Mouse (Mus musculus): ENCODE data around the gene Dhdh. TPM values are rescaled to one million over a fixed set of nuclear protein-coding genes. Genes with fewer than 3 reads are reported as not detected.

The Dhdh gene
- polyA plus RNA-seq, 1 experiment from 2014 or later = 3.5 TPM

DNA sequence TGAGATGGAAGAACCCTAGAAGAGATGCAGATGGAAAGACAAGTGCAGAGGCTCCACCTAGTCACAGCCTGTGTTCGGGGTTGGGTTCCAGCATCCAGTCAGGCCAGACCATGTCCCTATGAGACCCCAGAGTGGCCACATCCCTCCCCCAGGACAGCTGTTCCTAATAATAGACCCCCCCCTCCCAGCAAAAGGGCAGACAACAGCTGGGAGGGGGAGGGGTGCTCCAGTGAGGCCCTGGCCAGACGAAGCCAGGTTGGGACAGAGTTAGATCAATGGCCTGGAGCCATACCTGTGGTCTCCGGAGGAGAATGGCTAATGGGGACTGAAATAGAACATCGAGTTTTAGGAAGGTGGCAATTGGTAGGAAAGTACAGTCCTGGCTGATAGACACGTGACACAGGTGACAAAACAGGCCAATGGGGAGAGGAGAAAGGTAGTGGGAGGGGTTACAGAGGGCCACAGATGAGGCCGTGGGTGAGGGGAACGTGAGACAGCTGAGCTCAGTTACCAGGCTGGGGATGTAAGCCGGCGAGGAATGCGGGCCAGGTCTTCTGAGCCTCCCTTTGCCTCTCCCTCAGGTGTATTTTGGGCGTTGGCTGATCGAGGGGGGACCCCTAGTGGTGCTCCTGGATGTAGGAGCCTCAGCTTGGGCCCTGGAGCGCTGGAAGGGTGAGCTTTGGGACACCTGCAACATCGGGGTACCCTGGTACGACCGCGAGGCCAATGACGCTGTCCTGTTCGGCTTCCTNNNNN, 50.9 kb downstream of the Dhdh start, which contains the start of gene Ruvbl2:
TSS of gene Ruvbl2 (minus strand) at position 576 of the 756 bp plus-strand sequence.
- Histone ChIP-seq H3K9me3 (no peaks in the 10 kb centered on the region), H3K4me3 (replicated peaks) (no peak within 1 kb of the TSS), H3K36me3 (peaks cover 10% of the 10 kb centered on the region; the same call in 1 of the 2 replicates), H3K27me3 (replicated peaks) (no peaks in the 10 kb centered on the region), H3K4me1 (peaks cover 37% of the 10 kb centered on the region), H3K9ac (no peak within 1 kb of the TSS), H3K27ac (no peak within 1 kb of the TSS), H3K4me2 (peak within 1 kb of the TSS; percentile 21)
- 28% methylated on average over 19 of the region's 19 CpGs for WGBS
- ATAC-seq (ENCODE audit: insufficient read depth, low FRiP score, low read depth) = no peak

- H3K4me2 ChIP-seq = no peak overlapping the region
These were observed 51.6 kb downstream of the Dhdh start for GRCm38 (mm10) chr7:45437046-45437445.

DNA sequence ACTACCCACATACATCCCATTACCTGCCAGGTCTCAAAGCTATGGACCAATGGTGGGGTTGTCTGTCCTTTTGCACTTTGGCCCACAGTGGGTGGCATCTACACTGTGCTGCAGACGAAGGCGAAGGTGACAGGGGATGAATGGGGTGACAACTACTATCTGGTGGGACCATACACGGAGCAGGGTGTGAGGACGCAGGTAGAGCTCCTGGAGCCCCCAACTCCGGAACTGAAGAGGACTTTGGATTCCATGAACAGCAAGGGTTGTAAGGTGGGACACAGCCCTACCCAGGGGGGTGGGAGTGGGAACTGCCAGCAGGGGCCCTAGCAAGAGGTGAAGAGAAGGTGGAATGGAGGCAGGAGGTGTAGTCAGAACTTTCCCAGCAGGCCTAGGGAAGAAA, 52.2 kb downstream of the Dhdh start:
- Histone ChIP-seq H3K36me3 (peaks cover 13% of the 10 kb centered on the region; the same call in 1 of the 2 replicates), H3K9me3 (no peaks in the 10 kb centered on the region), H3K9ac (no peak overlapping the region), H3K4me1 (peaks cover 39% of the 10 kb centered on the region), H3K4me3 (replicated peaks) (no peak overlapping the region), H3K4me2 (0 out of 2 replicates have a peak overlapping the region, but pooled peaks have one; percentile 15), H3K27ac (no peak overlapping the region), H3K27me3 (replicated peaks) (no peaks in the 10 kb centered on the region)
- WGBS = 89% methylated on average over 5 of the region's 5 CpGs
- no peak for ATAC-seq (ENCODE audit: insufficient read depth, low FRiP score, low read depth)

More at GRCm38 (mm10) chr7:45437046-45437445, 51.6 kb downstream of the Dhdh start:
- Histone ChIP-seq H3K9me3 (no peaks in the 10 kb centered on the region), H3K36me3 (peaks cover 10% of the 10 kb centered on the region; the same call in 1 of the 2 replicates), H3K4me3 (replicated peaks) (no peak overlapping the region), H3K9ac (no peak overlapping the region), H3K27me3 (replicated peaks) (no peaks in the 10 kb centered on the region), H3K4me1 (peaks cover 39% of the 10 kb centered on the region), H3K27ac (no peak overlapping the region)
- WGBS = 42% methylated on average over 6 of the region's 6 CpGs
- ATAC-seq (ENCODE audit: insufficient read depth, low FRiP score, low read depth) = no peak

- Histone ChIP-seq H3K4me2 (peak overlapping the region; percentile 73), H3K36me3 (peaks cover 19% of the 10 kb centered on the region), H3K4me1 (peaks cover 39% of the 10 kb centered on the region), H3K27ac (peak overlapping the region; percentile 74), H3K4me3 (replicated peaks) (peak overlapping the region; percentile 89), H3K9me3 (no peaks in the 10 kb centered on the region), H3K9ac (peak overlapping the region; percentile 79), H3K27me3 (replicated peaks) (no peaks in the 10 kb centered on the region)
- ATAC-seq (ENCODE audit: insufficient read depth, low FRiP score, low read depth) = no peak
- 2% methylated on average over 16 of the region's 16 CpGs for WGBS
These were observed 53.6 kb downstream of the Dhdh start for GRCm38 (mm10) chr7:45435038-45435437.

- under 1% methylated on average over 45 of the region's 45 CpGs for WGBS
- Histone ChIP-seq H3K27me3 (replicated peaks) (no peaks in the 10 kb centered on the region), H3K9ac (peak within 1 kb of the TSS; percentile 85), H3K4me3 (replicated peaks) (peak within 1 kb of the TSS; percentile 89), H3K36me3 (peaks cover 16% of the 10 kb centered on the region), H3K9me3 (no peaks in the 10 kb centered on the region), H3K4me2 (peak within 1 kb of the TSS; percentile 85), H3K4me1 (peaks cover 39% of the 10 kb centered on the region), H3K27ac (peak within 1 kb of the TSS; percentile 89)
- ATAC-seq (ENCODE audit: insufficient read depth, low FRiP score, low read depth) = peak; percentile 97
These were observed 54.2 kb downstream of the Dhdh start, which contains the start of gene Gys1 for GRCm38 (mm10) chr7:45434203-45435015. Gene Gys1, plus strand, starts transcription at chr7:45434844.

DNA sequence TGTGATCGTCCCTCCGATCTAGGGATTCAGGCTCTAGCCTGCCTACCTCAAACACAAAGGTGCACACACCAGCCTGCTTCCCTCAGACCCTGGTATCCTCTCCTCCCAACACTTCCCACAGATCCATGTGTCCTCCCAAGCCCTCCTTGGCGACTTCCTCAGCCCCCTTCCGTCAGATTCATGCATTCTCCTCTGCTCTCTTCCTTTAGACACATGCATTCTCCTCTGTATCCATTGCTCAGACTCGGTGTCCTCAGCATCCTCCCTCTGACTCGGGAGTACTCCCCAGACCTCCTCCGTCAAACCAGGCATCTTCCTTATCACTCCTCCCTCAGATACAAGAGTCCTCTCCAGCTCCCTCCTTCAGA, 54.8 kb downstream of the Dhdh start:
- Histone ChIP-seq H3K27me3 (replicated peaks) (no peaks in the 10 kb centered on the region), H3K27ac (peak overlapping the region; percentile 89), H3K36me3 (peaks cover 20% of the 10 kb centered on the region), H3K9ac (peak overlapping the region; percentile 85), H3K4me1 (peaks cover 39% of the 10 kb centered on the region), H3K9me3 (no peaks in the 10 kb centered on the region), H3K4me3 (replicated peaks) (peak overlapping the region; percentile 89), H3K4me2 (peak overlapping the region; percentile 85)
- no peak for ATAC-seq (ENCODE audit: insufficient read depth, low FRiP score, low read depth)
- WGBS = 2% methylated on average over 7 of the region's 7 CpGs

- no peak overlapping the region for H3K27ac ChIP-seq
- H3K36me3 ChIP-seq = peaks cover 66% of the 10 kb centered on the region
- 88% methylated on average over 8 of the region's 8 CpGs for WGBS
- no peaks in the 10 kb centered on the region for H3K27me3 ChIP-seq (replicated peaks)
- no peak for ATAC-seq (ENCODE audit: insufficient read depth, low FRiP score, low read depth)
- H3K4me3 ChIP-seq (replicated peaks) = no peak overlapping the region
- H3K4me2 ChIP-seq = no peak overlapping the region
- H3K4me1 ChIP-seq = no peaks in the 10 kb centered on the region
- no peak overlapping the region for H3K9ac ChIP-seq
- H3K9me3 ChIP-seq = no peaks in the 10 kb centered on the region
These were observed 62.0 kb downstream of the Dhdh start for GRCm38 (mm10) chr7:45426556-45426955.

- no peaks in the 10 kb centered on the region for H3K9me3 ChIP-seq
- H3K4me2 ChIP-seq = no peak overlapping the region
- WGBS = 87% methylated on average over 14 of the region's 14 CpGs
- ATAC-seq (ENCODE audit: insufficient read depth, low FRiP score, low read depth) = no peak
- H3K9ac ChIP-seq = no peak overlapping the region
- peaks cover 21% of the 10 kb centered on the region for H3K27me3 ChIP-seq (replicated peaks)
- H3K27ac ChIP-seq = no peak overlapping the region
- H3K36me3 ChIP-seq = peaks cover 42% of the 10 kb centered on the region
- H3K4me3 ChIP-seq (replicated peaks) = no peak overlapping the region
- peaks cover 14% of the 10 kb centered on the region for H3K4me1 ChIP-seq
These were observed 67.4 kb downstream of the Dhdh start for GRCm38 (mm10) chr7:45421194-45421593.

Small RNA genes within 50 kb of the gene (microRNA-seq; reads per million reads assigned to microRNA genes)
- gene Gm22133 = not detected

Other genes starting within 250 kb of the Dhdh start
- gene Cd37, start 249.7 kb downstream of the Dhdh start, polyA plus RNA-seq (2015; fragmentation: Nextera tagmentation; extraction: Ambion mirVana) = 4.2 and 7.1 TPM in 2 replicates
- gene Slc6a16, start 247.7 kb downstream of the Dhdh start, polyA plus RNA-seq (2015; fragmentation: Nextera tagmentation; extraction: Ambion mirVana) = not detected in 2 replicates
- gene Slc6a21, start 211.3 kb downstream of the Dhdh start, polyA plus RNA-seq (2015; fragmentation: Nextera tagmentation; extraction: Ambion mirVana) = not detected in 2 replicates
- 23.9 and 26.9 TPM in 2 replicates for gene Trpm4, start 155.0 kb downstream of the Dhdh start, polyA plus RNA-seq (2015; fragmentation: Nextera tagmentation; extraction: Ambion mirVana)
- 1.4 and 1.5 TPM in 2 replicates for gene Hrc, start 153.5 kb downstream of the Dhdh start, polyA plus RNA-seq (2015; fragmentation: Nextera tagmentation; extraction: Ambion mirVana)
- gene Ppfia3, start 121.8 kb downstream of the Dhdh start, polyA plus RNA-seq (2015; fragmentation: Nextera tagmentation; extraction: Ambion mirVana) = 4.8 and 5.6 TPM in 2 replicates
- gene Lin7b, start 118.2 kb downstream of the Dhdh start, polyA plus RNA-seq (2015; fragmentation: Nextera tagmentation; extraction: Ambion mirVana) = 3.5 and 4.0 TPM in 2 replicates
- gene Snrnp70, start 93.1 kb downstream of the Dhdh start, polyA plus RNA-seq (2015; fragmentation: Nextera tagmentation; extraction: Ambion mirVana) = 225 and 247 TPM in 2 replicates
- 0.08 TPM in 1 of 2 replicates, not detected in the other for gene Kcna7, start 83.2 kb downstream of the Dhdh start, polyA plus RNA-seq (2015; fragmentation: Nextera tagmentation; extraction: Ambion mirVana)
- gene Ntf5, start 75.1 kb downstream of the Dhdh start, polyA plus RNA-seq (2015; fragmentation: Nextera tagmentation; extraction: Ambion mirVana) = 2.6 and 2.7 TPM in 2 replicates
- gene Lhb, start 68.0 kb downstream of the Dhdh start, polyA plus RNA-seq (2015; fragmentation: Nextera tagmentation; extraction: Ambion mirVana) = 0.62 TPM in 1 of 2 replicates, not detected in the other
- gene Gys1, start 54.0 kb downstream of the Dhdh start, polyA plus RNA-seq (2015; fragmentation: Nextera tagmentation; extraction: Ambion mirVana) = 34.3 and 37.7 TPM in 2 replicates
- gene Ruvbl2, start 50.7 kb downstream of the Dhdh start, polyA plus RNA-seq (2015; fragmentation: Nextera tagmentation; extraction: Ambion mirVana) = 127 and 139 TPM in 2 replicates
- gene Ftl1, start 28.9 kb downstream of the Dhdh start, polyA plus RNA-seq (2015; fragmentation: Nextera tagmentation; extraction: Ambion mirVana) = 4,747 and 4,817 TPM in 2 replicates
- gene Bax, start 21.9 kb downstream of the Dhdh start, polyA plus RNA-seq (2015; fragmentation: Nextera tagmentation; extraction: Ambion mirVana) = 157 and 168 TPM in 2 replicates
- gene Tulp2, start 6.9 kb downstream of the Dhdh start, polyA plus RNA-seq (2015; fragmentation: Nextera tagmentation; extraction: Ambion mirVana) = 1.4 and 1.8 TPM in 2 replicates
- gene Gm45808, start 2.0 kb downstream of the Dhdh start, polyA plus RNA-seq (2015; fragmentation: Nextera tagmentation; extraction: Ambion mirVana) = not detected in 2 replicates
- gene Nucb1, start 21.6 kb upstream of the Dhdh start, polyA plus RNA-seq (2015; fragmentation: Nextera tagmentation; extraction: Ambion mirVana) = 214 and 230 TPM in 2 replicates
- gene Ppp1r15a, start 37.5 kb upstream of the Dhdh start, polyA plus RNA-seq (2015; fragmentation: Nextera tagmentation; extraction: Ambion mirVana) = 21.1 and 36.1 TPM in 2 replicates
- gene Plekha4, start 37.5 kb upstream of the Dhdh start, polyA plus RNA-seq (2015; fragmentation: Nextera tagmentation; extraction: Ambion mirVana) = 2.9 TPM in 2 replicates
- 2.2 and 3.9 TPM in 2 replicates for gene Hsd17b14, start 66.1 kb upstream of the Dhdh start, polyA plus RNA-seq (2015; fragmentation: Nextera tagmentation; extraction: Ambion mirVana)
- 78.8 and 87.1 TPM in 2 replicates for gene Bcat2, start 81.3 kb upstream of the Dhdh start, polyA plus RNA-seq (2015; fragmentation: Nextera tagmentation; extraction: Ambion mirVana)
- gene Fgf21, start 126.7 kb upstream of the Dhdh start, polyA plus RNA-seq (2015; fragmentation: Nextera tagmentation; extraction: Ambion mirVana) = 0.18 and 0.41 TPM in 2 replicates
- 0.76 and 0.84 TPM in 2 replicates for gene Fut1, start 128.5 kb upstream of the Dhdh start, polyA plus RNA-seq (2015; fragmentation: Nextera tagmentation; extraction: Ambion mirVana)
- gene Izumo1, start 133.0 kb upstream of the Dhdh start, polyA plus RNA-seq (2015; fragmentation: Nextera tagmentation; extraction: Ambion mirVana) = 0.19 and 0.31 TPM in 2 replicates
- gene Rasip1, start 138.7 kb upstream of the Dhdh start, polyA plus RNA-seq (2015; fragmentation: Nextera tagmentation; extraction: Ambion mirVana) = 11.0 and 11.6 TPM in 2 replicates
- 7.4 and 9.5 TPM in 2 replicates for gene Mamstr, start 151.2 kb upstream of the Dhdh start, polyA plus RNA-seq (2015; fragmentation: Nextera tagmentation; extraction: Ambion mirVana)
- gene Fut2, start 177.6 kb upstream of the Dhdh start, polyA plus RNA-seq (2015; fragmentation: Nextera tagmentation; extraction: Ambion mirVana) = 5.2 and 6.7 TPM in 2 replicates
- 0.70 and 1.0 TPM in 2 replicates for gene Ntn5, start 195.2 kb upstream of the Dhdh start, polyA plus RNA-seq (2015; fragmentation: Nextera tagmentation; extraction: Ambion mirVana)
- gene Sec1, start 205.6 kb upstream of the Dhdh start, polyA plus RNA-seq (2015; fragmentation: Nextera tagmentation; extraction: Ambion mirVana) = 3.6 and 4.5 TPM in 2 replicates
- 9.6 and 10.1 TPM in 2 replicates for gene Car11, start 211.0 kb upstream of the Dhdh start, polyA plus RNA-seq (2015; fragmentation: Nextera tagmentation; extraction: Ambion mirVana)
- 2.8 and 4.4 TPM in 2 replicates for gene Dbp, start 216.3 kb upstream of the Dhdh start, polyA plus RNA-seq (2015; fragmentation: Nextera tagmentation; extraction: Ambion mirVana)
- 954 and 1,069 TPM in 2 replicates for gene Rpl18, start 226.7 kb upstream of the Dhdh start, polyA plus RNA-seq (2015; fragmentation: Nextera tagmentation; extraction: Ambion mirVana)
- 35.4 and 36.7 TPM in 2 replicates for gene Sphk2, start 229.2 kb upstream of the Dhdh start, polyA plus RNA-seq (2015; fragmentation: Nextera tagmentation; extraction: Ambion mirVana)
- 12.8 and 13.3 TPM in 2 replicates for gene Fam83e, start 232.4 kb upstream of the Dhdh start, polyA plus RNA-seq (2015; fragmentation: Nextera tagmentation; extraction: Ambion mirVana)
- gene Spaca4, start 237.0 kb upstream of the Dhdh start, polyA plus RNA-seq (2015; fragmentation: Nextera tagmentation; extraction: Ambion mirVana) = 0.45 TPM in 1 of 2 replicates, not detected in the other

All from stomach, embryonic 15.5 days (tissue).